Mouse (Mus musculus) cortical plate, adult 2 months (tissue): ENCODE results near the gene 4930590J08Rik.

ENCODE experiments used
- CTCF ChIP-seq: fragments of 200-500 bp; IDR thresholded peaks from 2 replicates; pipeline ENCODE4 v1.5.1; 2011; ENCODE audit warnings: mild to moderate bottlenecking, control low read depth, low read length; ENCODE audit not compliant: insufficient read depth; ENCODE audit errors: extremely low read depth
- POLR2A ChIP-seq: fragments of 200-500 bp; IDR thresholded peaks from 2 replicates; pipeline ENCODE4 v1.6.1; 2011; ENCODE audit warnings: mild to moderate bottlenecking, low read length, control low read depth; ENCODE audit not compliant: insufficient read depth; ENCODE audit errors: extremely low read depth

DNA sequence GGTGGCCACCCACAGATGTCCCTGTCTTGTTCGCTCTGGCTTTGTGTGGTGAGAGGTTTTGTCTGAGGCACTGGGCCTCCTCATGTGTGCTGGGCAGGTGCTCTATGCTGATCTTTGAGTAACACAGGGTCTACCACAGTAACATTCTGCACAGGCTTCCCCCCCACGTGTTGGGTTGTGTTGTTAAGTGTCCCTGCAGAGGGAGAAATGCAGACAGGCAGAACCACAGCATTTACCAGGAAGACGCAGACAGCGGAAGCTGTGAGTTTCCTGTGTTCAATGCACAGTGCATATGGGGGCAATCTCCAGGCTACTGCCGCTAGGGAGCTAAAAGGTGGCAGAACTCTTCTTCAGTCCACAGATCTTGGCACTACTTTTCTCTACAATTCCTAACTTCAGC is 38.0 kb upstream of the 4930590J08Rik start:
- TF ChIP-seq POLR2A (no peak), CTCF (no peak)
